Mouse (Mus musculus) midbrain, embryonic 14.5 days (tissue): ENCODE data around the gene Mob3c. TPM values are rescaled to one million over a fixed set of nuclear protein-coding genes. Genes with fewer than 3 reads are reported as not detected.
A peak's percentile ranks its signal among the peaks of the same experiment; 100 is the strongest.

Experiments
- ATAC-seq: fragments of 200-750 bp; cut with Nextera tagmentation; 2 replicates; pipeline ENCODE4 v1.8.0; 2017; ENCODE audit warnings: moderate number of reproducible peaks, moderate library complexity; ENCODE audit not compliant: low FRiP score, low TSS enrichment
- DNase-seq: peaks from one replicate; pipeline ENCODE4 v3.0.0-alpha.2; 2015
- H3K27ac ChIP-seq: fragments of 300-500 bp; sonication (generic); replicated peaks from 2 replicates; pipeline ENCODE4 v1.5.1; 2014; ENCODE audit warnings: mild to moderate bottlenecking, low read depth, low read length, moderate library complexity
- H3K27me3 ChIP-seq: fragments of 300-500 bp; sonication (generic); 2 replicates; pipeline ENCODE4 v1.6.1; 2014; ENCODE audit warnings: low read length, control low read depth, mixed read lengths; ENCODE audit not compliant: control insufficient read depth, insufficient read depth
- H3K36me3 ChIP-seq: fragments of 300-500 bp; sonication (generic); 2 replicates; pipeline ENCODE4 v1.6.1; 2014; ENCODE audit warnings: low read length, control low read depth; ENCODE audit not compliant: control insufficient read depth, insufficient read depth
- H3K4me1 ChIP-seq: fragments of 300-500 bp; sonication (generic); 2 replicates; pipeline ENCODE4 v1.6.1; 2014; ENCODE audit warnings: mild to moderate bottlenecking, antibody characterized with exemption, low read length, control low read depth; ENCODE audit not compliant: control insufficient read depth, insufficient read depth
- H3K4me2 ChIP-seq: fragments of 300-500 bp; sonication (generic); 2 replicates; pipeline ENCODE4 v1.6.1; 2014; ENCODE audit warnings: mild to moderate bottlenecking, low read length, moderate library complexity
- H3K4me3 ChIP-seq: fragments of 300-500 bp; sonication (generic); replicated peaks from 2 replicates; pipeline ENCODE4 v1.5.1; 2014; ENCODE audit warnings: low read depth, low read length
- H3K9ac ChIP-seq: fragments of 300-500 bp; sonication (generic); replicated peaks from 2 replicates; pipeline ENCODE4 v1.6.1; 2014; ENCODE audit warnings: mild to moderate bottlenecking, low read length, moderate library complexity
- H3K9me3 ChIP-seq: fragments of 300-500 bp; sonication (generic); 2 replicates; pipeline ENCODE4 v1.6.1; 2016; ENCODE audit warnings: low read length, control low read depth, mixed read lengths; ENCODE audit not compliant: control insufficient read depth
- WGBS: fragments of 180-500 bp; shearing (Covaris S2); extraction: QIAGEN DNeasy Blood & Tissue Kit; methylation state at CpG from one replicate; pipeline ENCODE4 v1.1.7; 2014; 5-methylcytosine and 5-hydroxymethylcytosine counted together
- polyA plus RNA-seq: library from polyadenylated mRNA; unstranded; fragments of >200 nt; fragmentation: Nextera tagmentation; extraction: Ambion mirVana; gene quantifications from 2 replicates; pipeline ENCODE4 v1.2.1, GENCODE M21; 2014

The Mob3c gene
- polyA plus RNA-seq, 1 experiment from 2014 or later, result 4.1 TPM

DNA sequence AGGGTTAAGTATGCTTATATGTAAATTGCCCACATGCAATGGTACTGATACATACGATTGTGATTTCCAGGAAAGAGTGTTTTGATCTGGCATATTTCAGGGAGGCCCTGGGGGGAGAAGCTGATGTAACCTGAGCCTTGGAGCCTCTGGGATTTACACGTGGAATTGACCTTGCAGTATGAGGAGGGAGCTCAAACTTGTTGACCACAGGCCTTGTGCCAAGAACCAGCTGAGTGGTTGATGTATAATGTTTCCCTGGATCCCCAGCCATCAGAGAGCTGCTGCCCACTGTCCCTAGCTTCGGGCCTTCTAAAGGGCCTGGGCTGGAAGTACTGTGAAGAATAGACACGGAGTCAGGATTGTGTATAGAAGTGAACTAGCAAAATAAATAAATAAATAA, 12.1 kb downstream of the Mob3c start:
- Histone ChIP-seq H3K36me3 (no peaks in the 10 kb centered on the region), H3K4me1 (peaks cover 3% of the 10 kb centered on the region), H3K4me2 (peak overlapping the region; percentile 73), H3K9ac (no peak overlapping the region), H3K27ac (no peak overlapping the region), H3K9me3 (no peaks in the 10 kb centered on the region), H3K4me3 (peak overlapping the region; percentile 59), H3K27me3 (no peaks in the 10 kb centered on the region)
- ATAC-seq (no peak), DNase-seq (no peak)
- 60% methylated on average over 4 of the region's 4 CpGs for WGBS

DNA sequence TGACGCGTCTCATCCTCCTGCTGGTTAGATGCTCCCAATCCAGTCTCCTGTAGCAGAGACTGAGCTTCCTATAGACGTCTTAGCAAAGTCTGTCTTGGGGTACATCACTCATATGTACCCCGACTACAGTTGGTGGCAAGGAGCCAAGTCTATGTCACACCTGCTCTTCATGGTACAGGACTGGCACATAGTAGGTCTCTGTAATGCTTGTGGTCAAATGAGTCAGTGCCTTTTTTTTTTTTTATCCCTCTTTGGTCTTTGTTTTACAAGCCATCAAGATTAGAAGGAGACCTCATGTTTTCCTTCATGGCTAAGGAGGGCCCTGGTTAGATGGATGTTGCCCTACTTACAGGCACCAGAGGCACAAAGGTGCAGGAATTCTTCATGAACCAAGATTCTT, 12.9 kb downstream of the Mob3c start:
- no peak overlapping the region for H3K9ac ChIP-seq
- WGBS, result 94% methylated on average over 4 of the region's 4 CpGs
- no peaks in the 10 kb centered on the region for H3K9me3 ChIP-seq
- H3K36me3 ChIP-seq, result no peaks in the 10 kb centered on the region
- H3K4me2 ChIP-seq, result no peak overlapping the region
- H3K4me3 ChIP-seq, result no peak overlapping the region
- ATAC-seq, result no peak
- H3K4me1 ChIP-seq, result peaks cover 3% of the 10 kb centered on the region
- H3K27me3 ChIP-seq, result no peaks in the 10 kb centered on the region
- H3K27ac ChIP-seq, result no peak overlapping the region
- DNase-seq, result no peak

DNA sequence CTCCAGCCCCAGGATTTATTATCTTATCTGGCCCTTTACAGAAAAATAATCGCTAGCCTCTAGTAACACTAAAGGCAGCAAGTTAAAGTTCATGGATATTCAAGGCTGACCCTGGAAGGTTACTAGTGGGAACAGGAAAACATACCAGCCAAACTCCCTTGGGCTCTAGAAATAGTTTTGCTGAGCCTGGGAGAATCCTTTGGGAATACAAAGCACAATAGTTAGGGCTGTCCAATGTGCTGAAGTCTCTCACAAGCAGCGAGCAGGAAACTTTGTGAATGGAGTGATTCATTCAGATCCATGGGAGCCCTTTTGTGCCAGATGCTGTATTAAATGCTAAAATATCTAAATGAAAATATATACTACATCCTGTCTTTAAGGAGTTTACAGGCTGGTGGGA, 18.8 kb downstream of the Mob3c start:
- Histone ChIP-seq H3K4me3 (no peak overlapping the region), H3K4me1 (no peaks in the 10 kb centered on the region), H3K9ac (no peak overlapping the region), H3K36me3 (peaks cover 16% of the 10 kb centered on the region), H3K27me3 (no peaks in the 10 kb centered on the region), H3K9me3 (no peaks in the 10 kb centered on the region), H3K4me2 (no peak overlapping the region), H3K27ac (no peak overlapping the region)
- ATAC-seq (no peak), DNase-seq (no peak)
- 62% methylated on average over 2 of the region's 2 CpGs for WGBS

DNA sequence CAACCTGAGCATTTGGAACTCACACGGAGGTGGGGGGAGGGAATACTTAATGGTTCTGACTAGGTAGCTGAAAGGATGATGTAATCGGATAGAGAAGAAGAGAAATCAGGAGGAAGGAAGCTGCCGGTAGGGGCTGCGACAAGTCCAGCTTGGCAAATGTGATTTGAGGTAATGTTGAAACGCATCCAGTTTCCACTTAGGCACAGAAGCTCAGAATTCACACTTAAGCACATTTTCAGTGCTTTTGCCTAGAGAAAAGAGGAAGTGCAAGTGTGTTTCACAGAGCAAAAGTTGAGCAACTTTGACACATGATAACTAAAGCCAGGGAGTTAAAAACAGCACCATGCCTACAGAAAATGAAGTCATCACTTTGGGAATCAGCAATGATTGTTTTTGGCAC, 19.5 kb downstream of the Mob3c start:
- DNase-seq (no peak), ATAC-seq (no peak)
- Histone ChIP-seq H3K36me3 (peaks cover 18% of the 10 kb centered on the region), H3K4me2 (no peak overlapping the region), H3K27me3 (no peaks in the 10 kb centered on the region), H3K9me3 (no peaks in the 10 kb centered on the region), H3K4me3 (no peak overlapping the region), H3K4me1 (no peaks in the 10 kb centered on the region), H3K9ac (no peak overlapping the region), H3K27ac (no peak overlapping the region)
- WGBS, result 56% methylated on average over 5 of the region's 5 CpGs

DNA sequence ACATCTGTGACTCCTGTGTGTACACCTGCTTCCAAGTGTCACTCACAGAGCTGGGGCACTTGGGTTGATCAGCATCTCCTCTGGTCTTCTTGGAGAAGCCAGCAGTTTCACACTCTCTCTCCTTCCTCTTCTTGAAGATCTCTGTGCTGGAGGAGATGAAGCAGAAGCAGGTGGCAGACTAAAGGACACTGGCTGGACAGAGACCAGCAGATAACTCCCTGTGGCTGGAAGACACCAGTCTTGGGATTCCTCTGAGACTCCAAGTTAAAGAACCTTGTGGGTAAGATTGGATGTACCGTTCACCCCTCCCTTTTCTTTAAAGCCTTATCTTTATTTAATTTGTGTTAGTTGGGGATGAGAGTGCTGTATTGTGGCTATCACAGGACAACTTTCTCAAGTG, 20.2 kb downstream of the Mob3c start:
- Histone ChIP-seq H3K9ac (no peak overlapping the region), H3K4me2 (no peak overlapping the region), H3K4me3 (no peak overlapping the region), H3K36me3 (peaks cover 18% of the 10 kb centered on the region), H3K27me3 (no peaks in the 10 kb centered on the region), H3K27ac (no peak overlapping the region), H3K9me3 (no peaks in the 10 kb centered on the region), H3K4me1 (no peaks in the 10 kb centered on the region)
- DNase-seq, result no peak
- ATAC-seq, result no peak
- 100% methylated on average over 1 of the region's 1 CpGs for WGBS

DNA sequence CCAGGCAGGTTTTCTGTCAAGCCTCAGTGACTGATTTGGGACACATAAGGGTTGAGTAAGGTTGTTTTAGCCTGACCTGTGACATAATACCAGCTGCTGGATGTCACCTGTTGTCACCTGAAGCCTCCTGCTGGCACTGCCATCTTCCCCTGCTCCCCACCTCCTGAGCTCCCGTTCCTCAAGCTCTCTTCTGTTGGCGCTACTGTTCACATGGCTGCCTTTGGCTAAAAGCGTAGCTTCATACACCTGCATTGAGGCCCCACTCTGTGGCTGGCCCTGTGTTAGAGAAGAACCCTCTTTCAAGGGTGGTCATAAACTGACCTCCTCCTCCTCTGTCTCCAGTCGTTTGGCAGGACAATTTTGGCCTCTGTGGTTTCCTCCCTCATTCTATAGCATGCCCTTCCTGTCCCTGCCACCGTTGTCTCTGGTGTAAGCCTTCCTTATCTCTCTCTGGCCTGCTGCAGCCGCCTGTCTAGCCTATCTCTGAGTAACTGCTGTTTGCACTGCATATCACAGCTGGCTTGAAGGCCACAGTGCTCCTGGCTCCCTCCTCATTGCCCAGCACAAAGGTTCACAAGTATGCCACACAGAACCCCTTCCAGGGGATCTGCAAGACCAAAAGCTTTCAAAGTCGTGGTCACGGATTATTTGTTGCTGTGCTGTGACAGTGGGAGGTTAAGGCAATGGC, 21.2 kb downstream of the Mob3c start:
- H3K4me1 ChIP-seq, result no peaks in the 10 kb centered on the region
- DNase-seq (no peak), ATAC-seq (no peak)
- H3K27ac ChIP-seq, result no peak overlapping the region
- peaks cover 18% of the 10 kb centered on the region for H3K36me3 ChIP-seq
- no peak overlapping the region for H3K9ac ChIP-seq
- WGBS, result 77% methylated on average over 8 of the region's 8 CpGs
- no peak overlapping the region for H3K4me2 ChIP-seq
- no peaks in the 10 kb centered on the region for H3K9me3 ChIP-seq
- H3K27me3 ChIP-seq, result no peaks in the 10 kb centered on the region
- no peak overlapping the region for H3K4me3 ChIP-seq

DNA sequence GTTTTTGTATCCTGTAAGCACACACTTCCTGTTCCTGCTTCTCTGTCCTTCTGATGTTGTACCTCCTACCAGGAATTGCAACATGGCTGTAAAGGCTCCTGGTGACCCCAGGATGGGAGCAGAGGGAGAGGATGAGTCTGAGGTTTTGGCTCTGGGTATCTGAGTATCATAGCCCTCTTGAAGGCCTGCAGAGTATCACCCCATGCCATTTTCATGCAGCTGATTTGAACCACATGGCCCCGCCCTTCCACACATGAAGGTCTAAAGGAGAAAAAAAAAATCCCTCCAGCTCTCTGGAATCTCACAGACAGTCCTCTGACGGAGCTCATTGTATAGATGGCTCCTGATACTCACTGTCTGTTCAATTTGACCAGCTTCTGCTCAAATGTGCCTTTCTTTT, 22.2 kb downstream of the Mob3c start:
- Histone ChIP-seq H3K4me1 (peaks cover 4% of the 10 kb centered on the region), H3K27ac (no peak overlapping the region), H3K9ac (no peak overlapping the region), H3K27me3 (no peaks in the 10 kb centered on the region), H3K4me2 (no peak overlapping the region), H3K9me3 (no peaks in the 10 kb centered on the region), H3K36me3 (peaks cover 18% of the 10 kb centered on the region), H3K4me3 (no peak overlapping the region)
- DNase-seq, result no peak
- no peak for ATAC-seq
- WGBS, result 94% methylated on average over 2 of the region's 2 CpGs

DNA sequence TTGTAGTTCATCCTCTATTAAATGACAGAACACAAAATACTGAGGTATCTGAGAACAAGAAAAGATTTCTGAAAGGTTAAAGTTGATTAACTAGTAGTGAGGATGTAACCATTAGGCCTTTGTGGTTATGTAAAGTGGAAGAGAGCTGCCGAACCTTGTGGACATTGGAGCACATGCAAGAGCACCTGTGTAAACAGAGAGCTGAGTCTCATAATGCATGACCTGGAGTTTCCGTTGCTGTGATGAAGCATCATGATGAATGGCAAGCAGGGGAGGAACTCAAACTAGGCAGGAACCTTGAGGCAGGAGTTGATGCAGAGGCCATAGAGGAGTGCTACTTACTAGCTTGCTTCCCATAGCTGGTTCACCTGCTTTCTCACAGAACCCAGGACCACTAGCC, 22.7 kb downstream of the Mob3c start:
- Histone ChIP-seq H3K4me1 (peaks cover 9% of the 10 kb centered on the region), H3K4me2 (no peak overlapping the region), H3K27ac (no peak overlapping the region), H3K9me3 (no peaks in the 10 kb centered on the region), H3K4me3 (no peak overlapping the region), H3K9ac (no peak overlapping the region), H3K27me3 (no peaks in the 10 kb centered on the region), H3K36me3 (peaks cover 18% of the 10 kb centered on the region)
- DNase-seq, result no peak
- no peak for ATAC-seq
- WGBS, result 89% methylated on average over 2 of the region's 2 CpGs

DNA sequence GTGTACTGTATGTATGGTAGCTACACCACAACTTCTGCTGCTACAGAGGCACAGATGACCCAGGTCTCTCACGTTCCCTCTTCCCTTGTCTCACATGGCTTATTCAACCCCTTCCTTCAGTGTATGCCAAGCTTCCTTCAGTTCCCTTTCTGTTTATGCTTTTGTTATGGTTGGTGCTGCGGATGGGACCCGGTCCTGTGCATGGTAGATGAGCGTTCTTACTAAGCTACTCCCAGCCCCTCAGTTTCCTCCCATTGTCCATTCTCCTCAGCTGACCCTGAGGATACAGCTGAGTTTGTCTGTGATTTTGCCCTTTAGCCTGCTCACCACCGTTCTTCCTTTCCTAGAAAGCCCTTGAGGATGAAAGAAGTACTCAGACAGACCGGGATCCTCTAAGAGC, 23.7 kb downstream of the Mob3c start:
- H3K4me2 ChIP-seq, result no peak overlapping the region
- H3K27ac ChIP-seq, result no peak overlapping the region
- no peaks in the 10 kb centered on the region for H3K27me3 ChIP-seq
- peaks cover 18% of the 10 kb centered on the region for H3K4me1 ChIP-seq
- peaks cover 18% of the 10 kb centered on the region for H3K36me3 ChIP-seq
- DNase-seq (no peak), ATAC-seq (no peak)
- WGBS, result 90% methylated on average over 6 of the region's 6 CpGs
- H3K9ac ChIP-seq, result no peak overlapping the region
- H3K9me3 ChIP-seq, result no peaks in the 10 kb centered on the region
- no peak overlapping the region for H3K4me3 ChIP-seq
